Mouse (Mus musculus): ENCODE results near the gene Umod.

Gene Umod

GRCm38 (mm10) chr7:119441938-119442337 is 37.1 kb downstream of the Umod start:
- DNase-seq (ENCODE audit: low read depth, low spot score): no peak

- peak; percentile 68 for DNase-seq (ENCODE audit: low read depth, low spot score)
Measured at GRCm38 (mm10) chr7:119427180-119427616, 51.9 kb downstream of the Umod start.

- no peak for DNase-seq (ENCODE audit: low read depth, low spot score)
Measured at GRCm38 (mm10) chr7:119420730-119421129, 58.4 kb downstream of the Umod start.

- no peak for DNase-seq (ENCODE audit: low read depth, low spot score)
Measured at GRCm38 (mm10) chr7:119418523-119418922, 60.6 kb downstream of the Umod start.
